Mouse (Mus musculus) kidney, adult 2 months (tissue): ENCODE measurements at regions not wholly inside any gene's neighbourhood (a gene's known extent, or its start where the extent isn't known, plus 50 kb on each side); places are given as distances from the start of the nearest gene placed in this dataset.

Source experiments
- CTCF ChIP-seq: fragments of 200-500 bp; conservative IDR thresholded peaks from 2 replicates; pipeline ENCODE4 v1.5.1; 2011; ENCODE audit warnings: low read depth, mild to moderate bottlenecking, control low read depth, low read length, moderate library complexity, mixed read lengths; ENCODE audit not compliant: insufficient read depth, insufficient read length
- POLR2A ChIP-seq: fragments of 200-500 bp; IDR thresholded peaks from one replicate; pipeline ENCODE4 v1.6.1; 2011; ENCODE audit warnings: low read depth, low read length, control low read depth

DNA sequence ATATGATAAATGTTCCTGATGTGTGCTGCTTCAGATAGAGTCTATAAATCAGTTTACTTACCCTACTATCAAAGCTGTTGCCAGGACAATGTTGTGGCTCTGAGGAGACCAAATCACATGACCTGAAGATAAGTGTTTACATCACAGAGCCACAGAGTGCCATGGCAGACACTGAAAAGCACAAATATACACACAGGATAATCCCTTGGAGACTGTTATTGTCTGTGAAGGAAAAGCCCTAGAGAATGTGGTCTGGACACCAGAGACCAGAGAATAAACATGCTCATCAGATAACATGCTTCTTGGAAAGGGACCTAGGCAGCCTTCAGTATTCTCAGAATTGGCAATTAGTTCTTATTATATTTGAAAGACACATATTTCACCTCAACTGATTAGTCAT is 146.5 kb upstream of the Klf6 start:
- TF ChIP-seq POLR2A = no peak
- TF ChIP-seq CTCF = no peak
